Mouse (Mus musculus): ENCODE data around the gene Cyb5r3.

DNA sequence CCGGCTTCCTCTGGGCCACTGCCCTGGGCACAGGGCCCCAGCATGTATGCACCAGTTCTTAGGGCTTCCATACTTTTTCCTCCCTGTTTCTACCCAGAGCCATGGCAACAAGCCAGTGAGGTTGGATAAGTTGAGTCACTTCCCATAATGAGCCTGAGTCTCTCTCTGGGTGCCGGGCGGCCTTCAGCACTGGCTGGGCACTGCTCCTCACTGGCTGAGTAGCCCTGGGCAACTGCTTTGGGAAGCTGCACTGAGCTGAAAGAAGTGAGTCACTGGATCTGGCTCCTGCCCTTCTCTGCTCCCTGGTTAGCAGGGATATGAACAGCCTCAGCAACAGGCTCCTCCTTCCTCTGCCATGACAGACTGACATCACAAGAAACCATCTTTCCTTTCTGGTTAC lies 5.8 kb downstream of the Cyb5r3 start:
- TF ChIP-seq CTCF (conservative IDR thresholded peaks at IDR 0.05; ENCODE audit: insufficient read depth, insufficient read length, low read depth, low read length) (no peak), POLR2A (IDR thresholded peaks at IDR 0.05; ENCODE audit: low read depth, low read length) (no peak)
